Mouse (Mus musculus): ENCODE measurements around the gene Gad1. TPM values are rescaled to one million over a fixed set of nuclear protein-coding genes. Genes with fewer than 3 reads are reported as not detected.

Gene Gad1
- polyA plus RNA-seq, 1 experiment from 2014 or later: 24.4 TPM

DNA sequence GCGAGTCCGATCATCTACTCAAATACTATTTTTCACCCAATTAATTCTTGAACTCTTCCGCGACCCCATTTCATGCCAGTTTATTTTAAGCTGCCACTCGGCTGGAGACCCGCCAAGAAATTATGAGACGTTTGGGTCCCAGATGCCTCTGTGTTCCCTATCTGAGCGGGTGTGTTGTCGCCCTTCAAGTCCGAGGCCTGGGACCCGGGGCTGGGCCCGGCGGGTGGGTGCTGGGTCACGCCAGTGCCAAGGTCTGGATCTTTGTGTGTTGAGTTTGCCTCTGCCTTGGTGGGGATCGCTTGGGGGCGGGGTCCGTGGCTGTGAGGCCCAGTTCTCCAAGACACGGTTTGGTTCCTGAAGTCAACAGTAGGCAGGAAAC lies 13.7 kb downstream of the Gad1 start:
- Histone ChIP-seq H3K4me3 (peak overlapping the region; percentile 46), H3K27ac (peak overlapping the region; percentile 89), H3K9me3 (replicated peaks) (no peaks in the 10 kb centered on the region), H3K27me3 (peaks cover 99% of the 10 kb centered on the region), H3K4me2 (replicated peaks) (peak overlapping the region; percentile 55), H3K4me1 (peaks cover 68% of the 10 kb centered on the region), H3K36me3 (no peaks in the 10 kb centered on the region), H3K9ac (peak overlapping the region; percentile 71)
- WGBS: 2% methylated on average over 18 of the region's 18 CpGs
- no peak for ATAC-seq (ENCODE audit: low FRiP score)

DNA sequence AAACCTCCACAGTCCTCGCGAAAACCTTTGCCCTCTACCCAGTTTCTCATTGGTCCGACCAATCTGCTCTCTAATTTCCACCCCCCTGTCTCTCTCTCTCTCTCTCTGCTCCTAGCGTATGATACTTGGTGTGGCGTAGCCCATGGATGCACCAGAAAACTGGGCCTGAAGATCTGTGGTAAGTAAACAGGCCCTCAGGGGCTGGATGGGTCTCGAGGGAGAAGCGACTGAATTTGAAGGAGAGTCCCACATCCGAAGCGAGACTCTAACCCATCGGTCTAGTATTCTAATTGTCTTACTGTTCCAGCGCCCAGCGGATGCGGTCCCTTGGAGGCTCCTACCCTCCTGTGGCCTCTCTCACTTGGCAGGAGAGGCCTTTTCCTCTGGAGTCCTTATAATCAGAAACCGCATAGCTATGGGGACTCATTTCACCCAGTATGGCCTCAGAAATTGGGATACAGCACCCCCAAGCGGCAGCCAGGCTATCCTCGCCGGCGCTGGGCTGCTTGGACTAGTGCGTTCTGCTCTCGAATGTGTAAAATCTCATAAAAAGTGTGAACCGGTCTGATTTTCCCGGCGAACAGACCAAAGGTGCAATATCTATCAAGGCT lies 14.3 kb downstream of the Gad1 start:
- peaks cover 64% of the 10 kb centered on the region for H3K4me1 ChIP-seq
- WGBS: 2% methylated on average over 23 of the region's 23 CpGs

DNA sequence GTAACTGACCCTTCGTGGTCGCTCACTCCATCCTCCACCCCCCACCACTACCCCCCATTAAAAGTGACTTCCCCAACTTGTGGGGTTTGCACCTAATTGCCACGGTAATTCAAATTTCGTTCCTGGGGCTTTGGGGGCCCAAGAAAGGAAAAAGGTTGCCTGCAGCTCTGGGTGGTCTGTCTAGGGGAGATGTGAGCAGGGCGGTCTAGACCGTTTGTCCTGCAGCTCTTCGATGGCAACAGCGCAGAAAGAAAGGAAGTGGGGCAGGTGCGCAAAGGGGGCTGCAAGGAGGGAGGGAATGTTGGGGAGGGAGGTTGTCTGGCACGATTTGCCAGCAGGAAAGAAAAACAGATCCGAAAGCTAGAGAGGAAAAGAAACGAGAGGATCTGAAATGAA lies 14.8 kb downstream of the Gad1 start:
- Histone ChIP-seq H3K4me3 (peak overlapping the region; percentile 46), H3K36me3 (no peaks in the 10 kb centered on the region), H3K4me1 (peaks cover 59% of the 10 kb centered on the region), H3K27me3 (peaks cover 99% of the 10 kb centered on the region), H3K27ac (peak overlapping the region; percentile 89), H3K9me3 (replicated peaks) (no peaks in the 10 kb centered on the region), H3K9ac (peak overlapping the region; percentile 71), H3K4me2 (replicated peaks) (peak overlapping the region; percentile 55)
- ATAC-seq (ENCODE audit: low FRiP score): no peak
- WGBS: under 1% methylated on average over 12 of the region's 12 CpGs

More for the DNA sequence above, 14.3 kb downstream of the Gad1 start:
- H3K9ac ChIP-seq: peak overlapping the region; percentile 71
- H3K27me3 ChIP-seq: peaks cover 99% of the 10 kb centered on the region
- ATAC-seq (ENCODE audit: low FRiP score): no peak; the same call in 1 of the 2 replicates
- H3K9me3 ChIP-seq (replicated peaks): no peaks in the 10 kb centered on the region
- peak overlapping the region; percentile 46 for H3K4me3 ChIP-seq
- peak overlapping the region; percentile 55 for H3K4me2 ChIP-seq (replicated peaks)
- H3K36me3 ChIP-seq: no peaks in the 10 kb centered on the region
- peak overlapping the region; percentile 89 for H3K27ac ChIP-seq

DNA sequence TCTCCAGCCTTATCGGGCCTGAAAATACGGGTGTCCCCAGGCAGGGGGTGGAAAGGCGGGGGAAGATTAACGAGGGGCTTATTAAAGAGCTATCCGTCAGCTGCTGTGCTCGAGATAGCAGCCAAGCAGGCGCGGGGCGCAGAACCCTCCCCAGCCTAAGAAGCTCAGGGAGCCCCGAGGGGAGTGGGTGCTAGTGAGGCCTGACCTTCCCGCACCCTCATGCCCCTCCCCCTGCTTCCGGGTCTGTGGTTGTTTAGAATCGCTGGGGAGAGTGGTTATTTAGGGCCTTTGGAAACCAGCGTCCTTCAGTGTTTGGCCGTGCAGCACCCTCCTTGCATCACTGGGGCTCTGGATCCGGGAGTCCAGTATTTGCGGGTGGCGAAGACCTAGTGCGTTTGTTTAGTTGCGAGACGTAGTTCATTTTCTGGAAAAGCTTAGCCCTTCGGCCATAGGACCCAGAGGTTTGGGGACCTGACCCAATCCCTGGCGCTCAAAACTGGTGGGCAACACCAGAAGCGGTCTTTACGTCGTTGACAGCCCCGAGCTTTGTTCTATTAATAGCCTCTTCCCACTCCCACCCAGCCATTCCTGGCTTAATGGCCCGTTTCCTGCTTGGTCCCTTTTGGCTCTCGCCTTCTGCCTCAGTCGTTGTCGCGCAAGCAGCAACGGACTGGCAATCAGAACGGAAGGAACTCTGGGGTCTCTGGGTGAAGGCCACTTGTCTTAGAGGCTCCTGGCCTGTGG lies 15.5 kb downstream of the Gad1 start:
- H3K27me3 ChIP-seq: peaks cover 98% of the 10 kb centered on the region
- peak overlapping the region; percentile 71 for H3K9ac ChIP-seq
- peak; percentile 72 for ATAC-seq (ENCODE audit: low FRiP score)
- peak overlapping the region; percentile 55 for H3K4me2 ChIP-seq (replicated peaks)
- H3K36me3 ChIP-seq: no peaks in the 10 kb centered on the region
- WGBS: under 1% methylated on average over 34 of the region's 34 CpGs
- peaks cover 55% of the 10 kb centered on the region for H3K4me1 ChIP-seq
- H3K4me3 ChIP-seq: peak overlapping the region; percentile 46
- peak overlapping the region; percentile 89 for H3K27ac ChIP-seq
- no peaks in the 10 kb centered on the region for H3K9me3 ChIP-seq (replicated peaks)

DNA sequence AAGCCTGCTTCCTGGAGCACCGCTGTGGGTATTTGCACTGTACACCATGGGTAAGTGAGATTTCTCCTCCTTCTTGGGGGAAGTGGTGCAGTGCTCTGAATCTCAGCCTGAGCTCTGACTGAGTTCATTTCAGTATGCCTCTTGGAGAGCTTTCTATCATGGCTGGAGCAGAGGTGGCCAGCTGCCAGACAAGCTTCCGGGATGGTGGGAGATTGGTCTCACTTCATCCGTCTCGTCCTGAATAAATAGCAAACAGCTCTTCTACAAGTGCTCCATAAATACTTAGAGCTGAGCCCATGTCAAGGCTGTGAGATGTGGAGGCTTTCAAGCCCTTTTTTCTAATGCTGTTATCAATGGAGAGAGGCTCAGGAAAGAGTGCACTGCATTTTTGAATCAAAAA lies 18.8 kb downstream of the Gad1 start:
- H3K4me1 ChIP-seq: peaks cover 29% of the 10 kb centered on the region
- no peaks in the 10 kb centered on the region for H3K9me3 ChIP-seq (replicated peaks)
- no peak overlapping the region for H3K27ac ChIP-seq
- WGBS: 84% methylated on average over 4 of the region's 4 CpGs
- H3K27me3 ChIP-seq: peaks cover 68% of the 10 kb centered on the region
- no peak for ATAC-seq (ENCODE audit: low FRiP score)
- no peak overlapping the region for H3K9ac ChIP-seq
- no peaks in the 10 kb centered on the region for H3K36me3 ChIP-seq
- no peak overlapping the region for H3K4me3 ChIP-seq
- H3K4me2 ChIP-seq (replicated peaks): no peak overlapping the region

DNA sequence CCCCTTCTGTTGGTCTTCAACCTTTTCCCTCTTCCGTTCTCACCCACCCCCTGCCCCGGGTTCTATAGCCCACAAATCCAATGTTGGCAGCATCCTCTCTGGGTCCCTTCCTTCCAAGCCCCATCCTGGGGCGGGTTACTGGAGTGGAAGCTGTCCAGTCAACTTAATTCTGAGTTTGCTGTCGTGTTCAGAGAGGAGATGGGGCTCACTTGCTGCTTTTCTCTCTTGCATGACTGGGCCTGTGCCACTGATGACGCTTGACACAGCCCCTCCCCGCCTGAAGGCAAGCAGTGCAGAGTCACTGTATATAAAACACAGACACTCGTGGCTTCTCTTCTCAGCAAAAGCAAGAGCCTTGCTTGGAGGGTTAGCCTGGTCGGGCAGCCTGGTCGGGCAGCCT lies 19.4 kb downstream of the Gad1 start:
- Histone ChIP-seq H3K4me2 (replicated peaks) (no peak overlapping the region), H3K4me3 (no peak overlapping the region), H3K9ac (no peak overlapping the region), H3K36me3 (no peaks in the 10 kb centered on the region), H3K4me1 (peaks cover 23% of the 10 kb centered on the region), H3K27ac (no peak overlapping the region), H3K9me3 (replicated peaks) (no peaks in the 10 kb centered on the region), H3K27me3 (peaks cover 62% of the 10 kb centered on the region)
- ATAC-seq (ENCODE audit: low FRiP score): no peak
- WGBS: 51% methylated on average over 9 of the region's 9 CpGs

DNA sequence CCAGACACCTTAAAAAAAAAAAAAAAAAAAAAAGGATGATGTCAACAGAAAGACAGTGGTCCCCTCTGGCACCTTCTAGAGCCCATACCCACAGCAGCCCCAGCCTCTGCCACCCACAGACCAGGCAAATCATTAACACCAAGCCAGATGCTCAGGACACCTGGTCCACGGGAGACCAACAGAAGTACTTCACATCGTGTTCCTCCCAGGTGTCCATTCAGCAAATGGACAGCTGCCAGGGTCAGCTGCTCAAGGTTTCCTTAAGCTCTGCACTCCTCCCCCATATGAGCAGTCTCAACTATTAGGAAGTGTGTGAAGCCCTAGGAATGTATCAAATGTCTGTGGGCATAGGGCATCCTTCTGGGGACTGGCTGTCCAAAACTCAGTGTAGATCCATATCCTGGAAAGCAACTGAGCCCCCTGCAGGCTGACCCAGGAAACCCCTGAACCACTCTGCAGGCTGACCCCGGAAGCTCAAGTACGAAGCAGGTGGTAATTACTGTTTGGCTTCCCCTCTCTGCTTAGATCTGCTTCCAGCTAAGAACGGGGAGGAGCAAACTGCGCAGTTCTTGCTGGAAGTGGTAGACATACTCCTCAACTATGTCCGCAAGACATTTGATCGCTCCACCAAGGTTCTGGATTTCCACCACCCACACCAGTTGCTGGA lies 20.8 kb downstream of the Gad1 start:
- Histone ChIP-seq H3K9ac (no peak overlapping the region), H3K27me3 (peaks cover 48% of the 10 kb centered on the region), H3K4me2 (replicated peaks) (no peak overlapping the region), H3K4me1 (peaks cover 9% of the 10 kb centered on the region), H3K9me3 (replicated peaks) (no peaks in the 10 kb centered on the region), H3K36me3 (no peaks in the 10 kb centered on the region), H3K27ac (no peak overlapping the region), H3K4me3 (no peak overlapping the region)
- no peak for ATAC-seq (ENCODE audit: low FRiP score)
- WGBS: 85% methylated on average over 8 of the region's 8 CpGs

DNA sequence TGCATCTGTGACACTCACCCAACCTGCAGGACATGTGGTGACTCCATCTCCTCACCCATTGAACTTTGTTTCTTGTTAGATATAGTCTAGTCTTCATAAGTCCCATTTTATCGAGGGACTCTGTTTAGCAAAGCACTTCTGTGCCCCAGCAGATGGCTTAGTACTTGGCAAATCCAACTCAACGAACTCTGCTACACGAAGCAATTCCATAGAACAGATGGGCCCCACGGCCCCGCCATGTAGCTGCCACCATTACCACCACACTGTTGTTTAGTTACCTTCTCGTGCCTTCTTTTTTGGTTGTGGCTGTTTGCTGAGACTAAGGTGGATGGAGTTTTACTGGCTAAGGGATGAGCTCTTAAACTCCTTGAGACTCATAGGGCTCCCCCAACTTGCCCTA lies 35.3 kb downstream of the Gad1 start:
- H3K36me3 ChIP-seq: 0 out of 2 replicates have a peak, but pooled peaks cover 3% of the 10 kb centered on the region
- no peaks in the 10 kb centered on the region for H3K27me3 ChIP-seq
- H3K9me3 ChIP-seq (replicated peaks): no peaks in the 10 kb centered on the region
- H3K9ac ChIP-seq: no peak overlapping the region
- no peak for ATAC-seq (ENCODE audit: low FRiP score)
- H3K4me2 ChIP-seq (replicated peaks): no peak overlapping the region
- no peak overlapping the region for H3K27ac ChIP-seq
- WGBS: 94% methylated on average over 6 of the region's 6 CpGs
- H3K4me1 ChIP-seq: peaks cover 7% of the 10 kb centered on the region; the same call in 1 of the 2 replicates
- H3K4me3 ChIP-seq: no peak overlapping the region

DNA sequence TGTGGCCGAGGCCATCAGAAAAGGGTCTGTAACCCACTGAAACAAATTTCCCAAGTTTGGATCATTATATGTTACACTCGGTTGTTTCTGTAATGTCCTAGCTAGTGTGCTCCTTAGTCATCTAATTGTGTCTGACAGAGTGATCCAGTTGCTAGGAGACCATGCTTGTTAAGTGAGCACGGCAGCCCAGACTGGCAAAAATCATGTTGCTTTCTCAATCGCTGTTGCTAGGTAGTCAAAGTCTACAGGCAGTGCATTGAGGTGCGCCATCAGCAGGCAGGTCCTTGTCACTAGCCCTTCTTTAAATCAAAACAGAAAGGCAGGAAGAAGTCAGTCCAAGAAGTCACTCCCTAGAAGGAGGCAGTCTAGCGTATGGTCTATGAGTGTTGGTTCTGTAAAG lies 39.6 kb downstream of the Gad1 start:
- Histone ChIP-seq H3K9ac (no peak overlapping the region), H3K4me2 (replicated peaks) (no peak overlapping the region), H3K9me3 (replicated peaks) (no peaks in the 10 kb centered on the region), H3K4me3 (no peak overlapping the region), H3K27ac (no peak overlapping the region), H3K4me1 (peaks cover 7% of the 10 kb centered on the region; the same call in 1 of the 2 replicates), H3K36me3 (peaks cover 7% of the 10 kb centered on the region; the same call in 1 of the 2 replicates), H3K27me3 (no peaks in the 10 kb centered on the region)
- 60% methylated on average over 6 of the region's 6 CpGs for WGBS
- ATAC-seq (ENCODE audit: low FRiP score): no peak

DNA sequence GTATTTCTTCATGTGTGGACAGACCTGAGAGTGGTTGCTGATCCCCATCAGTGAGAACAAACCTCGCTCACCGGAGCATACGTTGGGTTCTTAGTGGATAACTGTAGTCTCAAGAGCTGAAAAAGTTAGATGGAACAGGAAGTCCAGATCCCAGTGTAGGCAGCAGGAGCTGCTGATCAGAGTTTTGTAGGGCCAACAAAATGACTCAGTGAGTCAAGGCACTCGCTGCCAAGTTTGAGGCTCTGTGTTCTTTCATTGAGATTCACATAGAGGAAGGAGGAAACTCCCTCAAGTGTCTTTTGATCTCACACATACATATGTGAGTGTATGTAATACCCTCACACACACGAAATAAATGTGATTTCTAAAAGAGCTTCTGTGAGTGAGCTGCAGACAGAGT lies 40.8 kb downstream of the Gad1 start:
- Histone ChIP-seq H3K9me3 (replicated peaks) (no peaks in the 10 kb centered on the region), H3K9ac (no peak overlapping the region), H3K4me3 (no peak overlapping the region), H3K27ac (no peak overlapping the region), H3K36me3 (peaks cover 4% of the 10 kb centered on the region; the same call in 1 of the 2 replicates), H3K27me3 (no peaks in the 10 kb centered on the region), H3K4me2 (replicated peaks) (no peak overlapping the region), H3K4me1 (peaks cover 7% of the 10 kb centered on the region; the same call in 1 of the 2 replicates)
- WGBS: 94% methylated on average over 5 of the region's 5 CpGs
- no peak for ATAC-seq (ENCODE audit: low FRiP score)

DNA sequence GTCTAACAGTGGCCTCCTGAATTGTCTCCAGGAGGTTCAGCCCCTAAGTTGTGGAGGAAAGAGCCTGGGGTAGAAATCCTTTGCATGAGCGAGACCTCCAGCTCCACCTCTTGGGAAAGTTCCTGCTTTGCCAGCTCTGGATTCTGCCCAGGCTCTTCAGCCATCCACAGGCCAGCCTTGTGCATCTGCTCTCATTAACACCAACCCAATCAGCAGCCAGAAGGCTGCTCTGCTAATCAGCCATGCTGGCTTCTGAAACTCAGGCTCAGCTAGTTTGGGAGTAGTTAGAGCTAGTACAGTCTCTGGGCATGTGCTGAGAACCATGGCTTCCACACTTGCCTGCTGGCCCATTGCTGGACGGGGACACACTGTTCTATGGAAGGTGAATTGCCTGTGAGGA lies 43.0 kb downstream of the Gad1 start:
- Histone ChIP-seq H3K9ac (no peak overlapping the region), H3K4me3 (no peak overlapping the region), H3K9me3 (replicated peaks) (no peaks in the 10 kb centered on the region), H3K27me3 (no peaks in the 10 kb centered on the region), H3K27ac (no peak overlapping the region), H3K4me2 (replicated peaks) (no peak overlapping the region), H3K36me3 (peaks cover 7% of the 10 kb centered on the region; the same call in 1 of the 2 replicates), H3K4me1 (peaks cover 7% of the 10 kb centered on the region; the same call in 1 of the 2 replicates)
- no peak for ATAC-seq (ENCODE audit: low FRiP score)
- 86% methylated on average over 2 of the region's 2 CpGs for WGBS

DNA sequence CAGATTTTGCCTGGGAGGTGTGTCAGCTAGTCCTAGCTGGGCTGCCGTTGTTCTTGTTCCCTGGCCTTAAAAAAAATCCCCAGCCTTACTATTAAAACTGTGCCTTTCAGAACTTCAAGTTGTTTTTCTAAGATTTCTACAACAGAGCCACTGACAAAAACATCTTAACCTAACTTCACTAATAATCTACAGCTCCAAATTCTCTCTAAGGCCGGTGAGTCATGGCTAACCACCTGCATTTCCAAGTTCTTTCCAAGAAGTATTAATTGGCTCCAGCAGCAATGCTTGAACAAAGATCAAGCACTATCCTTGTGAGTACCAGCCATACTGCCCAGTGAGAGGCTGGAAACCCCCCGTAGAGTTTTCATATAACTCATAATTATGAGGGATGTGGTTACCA lies 56.9 kb downstream of the Gad1 start:
- Histone ChIP-seq H3K4me3 (no peak overlapping the region), H3K4me1 (no peaks in the 10 kb centered on the region), H3K36me3 (no peaks in the 10 kb centered on the region), H3K9me3 (replicated peaks) (no peaks in the 10 kb centered on the region; the same call in 1 of the 2 replicates), H3K4me2 (replicated peaks) (no peak overlapping the region), H3K9ac (no peak overlapping the region), H3K27me3 (no peaks in the 10 kb centered on the region), H3K27ac (no peak overlapping the region)
- 84% methylated on average over 3 of the region's 3 CpGs for WGBS
- ATAC-seq (ENCODE audit: low FRiP score): no peak

Measured in hindbrain, embryonic 12.5 days (tissue).